Mouse (Mus musculus): ENCODE data around the gene Gm20830. TPM values are rescaled to one million over a fixed set of nuclear protein-coding genes. Genes with fewer than 3 reads are reported as not detected.

The Gm20830 gene
- polyA plus RNA-seq (2015; fragmentation: Illumina TruSeq; extraction: RNeasy Lipid Tissue Mini Kit (QIAGEN cat#74804); ENCODE audit: insufficient read depth, low replicate concordance) = not detected

GRCm38 (mm10) chrY:6918182-6918581 is at the start of gene Gm20830:
Gm20830 (minus strand) TSS chrY:6918282.

Other genes starting within 250 kb of the Gm20830 start
- gene Gm21719, start 235.4 kb downstream of the Gm20830 start, polyA plus RNA-seq (2015; fragmentation: Illumina TruSeq; extraction: RNeasy Lipid Tissue Mini Kit (QIAGEN cat#74804); ENCODE audit: insufficient read depth, low replicate concordance) = not detected